Mouse (Mus musculus): ENCODE measurements at regions not wholly inside any gene's neighbourhood (a gene's known extent, or its start where the extent isn't known, plus 50 kb on each side); places are given as distances from the start of the nearest gene placed in this dataset.
A peak's percentile ranks its signal among the peaks of the same experiment; 100 is the strongest.

GRCm38 (mm10) chr3:153776738-153777137, 51.8 kb upstream of the St6galnac3 start:
- no peak for DNase-seq (ENCODE audit: low read depth, low spot score)

DNA sequence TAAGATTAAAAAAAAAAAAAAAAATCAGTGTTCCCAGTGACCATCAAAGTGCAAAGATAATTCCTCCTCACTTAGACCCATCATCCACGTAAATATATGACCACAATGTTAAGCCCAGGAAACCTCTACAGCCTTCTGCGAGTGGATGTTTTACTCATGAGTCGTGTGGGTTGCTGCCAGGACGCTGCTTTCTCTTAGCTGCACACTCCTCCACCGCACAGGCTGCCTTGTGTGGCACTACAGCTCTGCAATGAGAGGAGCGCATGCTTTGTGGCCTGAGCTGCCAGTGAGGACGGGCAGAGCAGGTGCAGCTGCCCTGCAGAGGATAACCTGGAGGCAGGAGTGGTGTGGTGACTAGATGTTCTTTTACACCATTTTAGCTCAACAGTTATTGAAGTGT, 53.4 kb upstream of the St6galnac3 start:
- no peak for DNase-seq (ENCODE audit: low read depth, low spot score)

- DNase-seq (ENCODE audit: low read depth, low spot score), result no peak
Measured at GRCm38 (mm10) chr3:153782467-153782866, 57.5 kb upstream of the St6galnac3 start.

DNA sequence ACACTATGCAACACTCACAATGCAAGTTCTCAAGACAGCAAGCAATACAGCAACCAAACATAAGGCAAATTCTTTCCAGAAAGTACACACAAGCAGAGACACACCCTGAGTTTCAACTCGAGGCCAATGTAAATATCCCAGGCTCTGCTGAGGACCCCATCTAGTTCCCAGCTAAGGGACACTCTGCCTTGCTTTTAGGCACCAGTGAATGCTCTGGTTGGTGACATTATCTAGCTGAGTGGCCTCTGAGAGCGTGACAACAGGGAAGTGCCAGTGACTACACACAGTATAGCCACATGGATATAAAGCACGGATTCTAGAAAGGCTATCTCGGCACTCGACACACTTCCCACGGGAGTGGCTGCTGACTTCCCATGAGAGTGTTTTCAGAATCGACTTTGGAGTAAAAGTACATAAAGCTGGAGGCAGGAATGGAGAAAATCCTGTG, 58.3 kb upstream of the St6galnac3 start:
- no peak for DNase-seq (ENCODE audit: low read depth, low spot score)

DNA sequence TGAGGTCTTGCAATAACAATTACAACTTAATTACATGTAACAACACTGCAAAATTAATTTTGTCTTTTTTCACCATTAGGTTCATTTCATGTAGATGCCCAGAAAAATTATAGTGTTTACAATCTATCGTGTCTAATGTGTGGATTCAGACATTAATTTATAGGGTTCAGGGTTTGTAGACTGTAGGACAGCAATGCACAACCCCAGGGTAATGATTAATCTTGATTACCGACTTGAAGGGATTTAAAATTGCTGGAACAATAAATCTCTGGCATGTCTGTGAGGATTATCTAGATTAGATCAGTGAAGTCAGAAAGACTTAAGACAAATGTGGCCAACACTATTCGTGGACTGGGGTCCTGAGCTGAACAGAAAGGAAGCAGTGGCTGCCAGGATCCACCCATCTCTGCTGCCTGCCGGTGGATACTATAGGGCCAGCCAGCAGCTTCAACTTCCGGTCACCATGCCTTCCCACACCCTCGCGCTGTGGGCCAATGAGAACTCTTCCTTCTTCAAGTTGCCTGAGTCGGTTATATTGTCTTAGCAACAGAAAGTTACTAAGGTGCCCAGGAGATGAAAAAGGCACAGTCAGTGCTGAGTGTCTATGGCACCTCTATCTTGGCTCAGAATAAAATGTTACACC, 59.1 kb upstream of the St6galnac3 start:
- no peak for DNase-seq (ENCODE audit: low read depth, low spot score)

DNA sequence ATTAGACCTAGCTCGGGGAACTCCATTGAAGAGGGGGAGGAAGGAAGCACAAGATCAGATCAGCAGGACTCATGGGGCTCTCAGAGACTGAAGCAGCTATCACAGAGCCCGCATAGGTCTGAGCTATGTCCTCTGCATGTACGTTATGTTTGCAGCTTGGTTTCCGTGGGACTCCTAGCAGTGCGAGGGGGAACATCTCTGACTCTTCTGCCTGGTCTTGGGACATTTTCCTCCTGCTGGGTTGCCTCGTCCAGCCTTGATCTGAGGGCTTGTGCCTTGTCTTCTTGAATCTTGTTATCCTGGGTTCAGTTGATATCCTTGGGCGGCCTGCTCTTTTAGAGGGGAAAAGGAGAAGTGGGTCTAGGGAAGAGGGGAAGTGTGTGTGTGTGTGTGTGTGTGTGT, 53.6 kb upstream of the Asb17 start:
- no peak for DNase-seq (ENCODE audit: low read depth, low spot score)

- no peak for DNase-seq (ENCODE audit: low read depth, low spot score)
Measured at GRCm38 (mm10) chr3:153790883-153791609, 53.0 kb upstream of the Asb17 start.

DNA sequence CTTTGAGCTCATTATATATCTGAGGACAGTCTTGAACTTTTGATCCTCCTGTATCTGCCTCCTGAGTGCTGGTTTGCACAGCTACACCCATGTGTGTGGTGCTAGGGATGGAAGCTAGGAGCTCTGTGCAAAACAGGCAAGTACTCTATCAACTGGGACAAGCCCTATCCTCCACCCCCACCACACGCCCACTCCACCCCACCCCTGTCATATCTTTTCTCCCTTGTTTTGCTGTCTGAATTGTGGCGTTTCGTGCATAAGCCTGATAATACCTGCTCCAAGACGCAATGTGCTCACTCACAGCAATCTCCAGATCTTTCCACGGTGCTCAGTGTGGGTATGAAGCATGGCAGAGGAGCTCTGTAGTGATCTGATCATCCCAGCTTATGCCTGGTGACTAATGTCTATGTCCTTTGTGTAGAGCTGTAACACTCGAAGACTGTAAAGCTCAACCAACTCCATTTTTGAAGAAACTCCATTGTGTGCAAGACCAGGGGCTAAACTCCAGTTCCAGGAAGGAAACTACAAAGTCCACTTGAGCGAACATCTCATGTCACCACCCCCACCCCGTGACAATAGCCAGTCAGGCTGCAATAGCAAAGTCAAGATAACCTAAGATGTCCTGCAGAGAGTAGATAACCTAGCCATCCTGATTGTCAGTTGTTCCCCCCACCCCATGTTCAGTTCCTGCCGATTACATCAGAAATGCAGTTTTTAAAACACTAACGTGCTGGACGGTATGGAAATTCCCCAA, 52.2 kb upstream of the Asb17 start:
- peak; percentile 67 for DNase-seq (ENCODE audit: low read depth, low spot score)

GRCm38 (mm10) chr3:153792364-153792703, 51.7 kb upstream of the Asb17 start:
- no peak for DNase-seq (ENCODE audit: low read depth, low spot score)
